Mouse (Mus musculus): ENCODE measurements at regions not wholly inside any gene's neighbourhood (a gene's known extent, or its start where the extent isn't known, plus 50 kb on each side); places are given as distances from the start of the nearest gene placed in this dataset.
A peak's percentile ranks its signal among the peaks of the same experiment; 100 is the strongest.

DNA sequence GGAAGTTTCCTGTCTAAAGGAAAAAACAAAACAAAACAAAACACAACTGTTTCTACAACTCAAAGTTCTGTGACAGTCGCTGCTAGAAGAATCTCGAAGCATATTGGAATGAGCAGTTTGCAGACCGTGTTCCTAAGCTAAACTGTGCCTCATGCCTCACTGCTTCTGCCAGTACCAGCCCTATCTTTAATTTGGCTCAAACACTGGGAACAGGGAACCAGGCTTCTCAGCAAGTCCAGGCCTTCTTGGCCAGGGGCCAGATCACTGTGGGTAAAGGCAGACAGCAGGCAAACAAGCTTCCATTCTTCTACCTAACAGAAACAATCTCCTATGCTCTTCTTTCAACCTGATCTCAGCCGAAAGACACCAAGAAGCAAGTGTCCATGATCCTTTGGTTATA is 56.5 kb downstream of the Tmsb4x start:
- peak in 1 of 2 experiments; percentile 18 for DNase-seq (ENCODE audit: low spot score in 2 of 2)
- intact Hi-C loops (cut with DNase I), result no loop called here

DNA sequence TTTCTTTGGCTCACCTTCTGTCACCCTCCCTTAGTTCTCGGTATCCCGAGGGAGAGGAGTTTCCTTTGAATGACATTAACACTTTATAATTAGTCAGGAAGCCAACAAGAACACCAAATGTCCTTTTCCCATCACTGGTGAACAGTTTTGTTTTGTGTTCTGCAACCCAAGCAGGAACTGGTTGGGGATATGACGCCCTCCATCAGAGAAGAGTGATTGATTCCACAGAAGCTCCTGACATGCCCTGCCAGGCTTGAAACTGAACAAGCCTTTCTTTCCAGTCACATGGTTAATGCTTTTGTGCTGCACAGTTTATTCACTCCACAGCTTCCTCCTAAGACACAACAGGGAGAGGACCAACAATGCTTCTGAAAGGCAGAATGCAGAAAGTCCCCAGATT is 57.8 kb downstream of the Tmsb4x start:
- DNase-seq (ENCODE audit: low spot score in 2 of 2), result no peak
- intact Hi-C loops (cut with DNase I), result no loop called here

DNA sequence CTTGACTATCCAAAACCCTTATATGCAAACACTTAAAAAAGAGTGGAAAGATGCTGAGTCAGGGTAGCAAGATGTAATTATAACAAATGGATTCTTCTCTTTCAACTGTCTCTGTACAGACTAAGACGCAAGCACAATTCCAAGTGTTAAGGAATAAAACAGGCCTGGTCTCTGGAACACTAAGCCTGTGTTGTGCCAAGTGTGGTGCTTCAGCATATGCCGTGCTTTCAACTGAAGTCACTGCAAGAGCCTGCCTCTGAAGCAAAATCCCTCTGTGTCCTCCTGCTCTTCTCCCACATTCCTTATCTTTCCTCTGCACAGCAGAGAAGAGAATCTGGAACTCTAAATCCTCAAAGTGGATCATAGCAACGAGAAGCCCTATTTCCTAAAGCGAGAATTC is 59.7 kb downstream of the Tmsb4x start:
- DNase-seq (ENCODE audit: low spot score in 2 of 2), result no peak
- intact Hi-C loops (cut with DNase I), result no loop called here

DNA sequence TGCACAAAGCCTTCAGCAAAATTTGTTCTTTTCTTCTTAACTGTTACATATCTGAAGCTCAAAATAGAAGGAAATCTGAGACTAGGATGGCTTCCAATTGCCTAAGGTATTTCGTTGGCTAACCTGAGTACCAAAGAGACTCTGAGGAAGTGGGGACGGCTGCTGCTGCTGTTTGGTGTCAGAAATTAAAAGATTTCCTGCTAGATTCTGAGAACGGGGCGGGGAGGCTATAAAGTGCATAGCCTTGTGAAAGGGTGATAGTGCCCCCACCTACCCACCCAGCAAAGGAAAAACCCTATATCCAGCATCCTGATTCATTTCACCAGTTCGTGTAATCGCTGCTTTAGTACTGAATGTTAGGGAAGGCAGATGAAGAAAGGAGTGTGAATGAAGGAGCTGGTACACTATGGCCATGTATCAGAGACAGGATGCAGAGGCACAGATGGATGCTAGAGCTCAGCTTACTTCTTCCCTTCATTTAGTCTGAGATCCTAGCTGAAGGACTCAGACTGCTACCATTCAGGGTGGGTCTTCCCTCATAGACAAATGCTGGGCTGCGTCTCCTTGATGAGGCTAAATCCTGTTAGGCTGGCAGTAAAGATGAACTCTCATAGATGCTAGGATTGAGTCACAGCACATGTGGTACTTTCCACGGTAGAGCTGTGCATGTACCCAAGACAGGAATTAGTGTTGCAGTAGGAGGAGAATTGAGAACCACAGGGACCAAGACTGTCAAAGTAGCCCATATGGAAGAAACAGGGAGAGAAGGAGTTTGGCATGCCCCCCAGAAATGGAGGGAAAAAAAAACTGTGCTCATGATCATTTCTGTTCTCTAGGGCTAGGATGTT is 62.4 kb downstream of the Tmsb4x start:
- peak; percentile 19 to 23 for DNase-seq (ENCODE audit: low spot score in 2 of 2)
- intact Hi-C loops (cut with DNase I), result no loop called here

DNA sequence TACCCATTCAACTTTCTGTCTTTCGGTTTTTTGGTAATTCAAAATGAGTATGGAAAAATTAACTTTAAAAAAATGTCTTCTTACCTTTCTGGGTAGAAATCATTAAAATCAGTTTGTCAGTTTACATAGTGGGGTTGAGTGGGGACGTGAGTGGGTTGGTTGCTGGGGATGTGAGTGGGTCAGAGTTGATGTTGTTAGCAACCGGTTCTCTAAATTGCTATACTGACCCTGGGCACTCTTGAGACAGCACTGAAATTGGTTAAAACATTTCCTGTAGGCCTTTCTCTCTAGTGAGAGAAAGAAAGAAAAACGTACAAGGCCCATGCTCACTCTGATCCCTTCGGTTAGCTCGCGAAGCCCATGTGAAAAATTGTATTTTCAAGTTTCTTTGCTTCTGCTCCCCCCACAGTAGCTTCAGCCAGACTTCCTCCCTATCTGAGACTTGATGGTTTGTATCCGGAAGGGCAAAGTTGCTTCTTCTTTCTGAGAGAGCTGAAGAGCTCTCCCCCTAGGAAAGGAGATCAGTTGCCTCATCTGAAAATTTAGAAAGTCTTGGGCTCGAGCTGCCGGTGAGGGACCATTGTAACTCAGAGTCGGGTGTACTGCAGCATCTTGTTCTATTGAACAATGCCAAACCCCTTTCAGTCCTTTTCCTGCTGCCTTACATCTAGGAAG is 63.5 kb downstream of the Tmsb4x start:
- no peak for DNase-seq (ENCODE audit: low spot score in 2 of 2)
- intact Hi-C loops (cut with DNase I), result no loop called here

DNA sequence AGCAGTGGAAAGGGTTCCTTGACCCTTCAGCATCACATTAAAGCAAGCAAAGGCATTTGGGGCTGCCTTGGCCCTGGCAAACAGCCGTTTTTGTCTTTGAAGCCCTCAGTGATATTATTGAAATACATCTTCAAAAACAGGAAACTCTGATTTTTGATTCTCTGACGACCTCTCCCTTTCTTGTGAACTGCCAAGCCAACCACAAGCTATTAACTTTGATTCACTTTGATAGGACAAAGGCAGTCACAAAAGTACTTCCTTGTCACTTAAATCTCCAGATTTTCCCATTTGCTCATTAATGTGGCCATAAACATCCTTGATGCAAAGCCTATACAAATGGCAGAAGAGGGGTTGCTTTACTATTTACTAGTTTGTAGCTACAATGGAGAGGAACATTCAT is 70.0 kb downstream of the Tmsb4x start:
- DNase-seq (ENCODE audit: low spot score in 2 of 2), result no peak
- intact Hi-C loops (cut with DNase I), result no loop called here

DNA sequence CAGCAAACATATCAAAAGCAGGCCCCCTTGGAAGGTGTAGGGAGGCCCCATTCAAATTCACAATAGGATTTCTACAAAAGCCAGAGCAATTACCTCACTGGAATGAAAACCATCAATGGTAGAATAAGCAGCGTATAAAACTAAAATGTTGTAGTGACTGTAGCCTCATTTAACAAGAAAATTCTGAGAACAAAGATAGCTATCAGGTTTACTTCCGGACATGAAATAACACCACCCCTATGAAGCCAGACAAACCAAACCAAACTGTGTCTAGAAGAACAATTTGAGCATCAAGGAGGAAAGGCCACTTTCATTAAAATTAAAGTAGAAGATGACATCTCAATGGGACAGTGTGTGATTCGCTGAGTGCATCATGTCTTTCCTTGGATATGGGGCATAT is 74.9 kb downstream of the Tmsb4x start:
- intact Hi-C loops (cut with DNase I), result no loop called here
- DNase-seq (ENCODE audit: low spot score in 2 of 2), result no peak

DNA sequence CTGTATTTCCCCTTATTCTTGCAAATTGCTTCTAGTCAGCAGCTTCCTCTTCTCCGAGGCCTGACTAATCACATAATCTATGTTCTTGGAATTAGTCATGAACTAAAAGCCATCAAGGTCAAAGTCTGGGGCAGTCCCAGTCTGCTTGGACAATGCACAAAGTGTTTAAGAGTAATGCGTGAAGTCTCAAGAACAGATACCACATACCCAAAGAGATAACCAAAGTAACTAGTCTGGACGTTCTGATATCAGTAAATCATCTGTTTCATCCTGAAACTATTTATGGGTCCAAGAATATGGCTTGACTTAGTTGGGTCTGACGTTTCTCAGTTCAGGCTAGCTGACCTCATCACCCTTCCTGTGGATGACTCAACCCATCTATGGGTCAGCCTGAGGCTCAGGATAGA is 76.1 kb downstream of the Tmsb4x start:
- no peak for DNase-seq (ENCODE audit: low spot score in 2 of 2)
- intact Hi-C loops (cut with DNase I), result no loop called here

DNA sequence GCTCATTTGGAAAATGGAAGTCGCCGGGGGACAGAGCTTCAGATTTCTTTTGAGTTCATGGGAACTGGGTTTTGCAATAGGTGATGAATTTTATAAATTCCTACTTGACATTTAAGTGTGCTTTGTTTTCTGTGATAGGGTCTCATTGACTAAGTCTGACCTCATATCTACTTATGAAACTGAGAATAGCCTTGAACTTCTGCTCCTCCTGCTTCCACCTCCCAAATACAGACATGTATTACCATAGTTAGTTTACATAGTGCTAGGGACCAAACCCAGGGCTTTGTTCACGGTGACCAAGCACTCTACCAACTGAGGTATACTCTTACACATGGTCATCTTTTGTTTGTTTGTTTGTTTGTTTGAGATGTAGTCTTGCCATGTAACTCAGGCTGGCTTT is 77.8 kb downstream of the Tmsb4x start:
- DNase-seq (ENCODE audit: low spot score in 2 of 2), result no peak
- intact Hi-C loops (cut with DNase I), result no loop called here

DNA sequence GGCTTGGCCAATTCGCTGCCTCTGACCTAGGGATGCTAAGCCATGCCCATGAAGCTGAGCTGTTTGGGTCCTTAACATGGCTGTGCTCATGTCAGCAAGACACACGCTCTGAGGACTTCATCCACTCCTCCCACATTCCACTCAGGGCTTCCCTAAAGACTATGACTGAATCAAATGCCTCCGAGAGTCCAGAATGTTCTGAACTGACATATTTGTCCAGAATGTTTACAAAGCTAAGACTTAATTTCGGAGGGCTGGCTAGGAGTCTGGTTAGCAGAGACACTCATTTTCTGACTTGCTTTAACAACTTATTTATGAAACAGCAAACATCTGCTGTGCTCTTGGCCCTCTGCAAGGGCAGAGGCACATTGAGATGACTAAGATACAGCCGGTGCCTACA is 78.5 kb downstream of the Tmsb4x start:
- intact Hi-C loops (cut with DNase I), result no loop called here
- DNase-seq (ENCODE audit: low spot score in 2 of 2), result no peak

DNA sequence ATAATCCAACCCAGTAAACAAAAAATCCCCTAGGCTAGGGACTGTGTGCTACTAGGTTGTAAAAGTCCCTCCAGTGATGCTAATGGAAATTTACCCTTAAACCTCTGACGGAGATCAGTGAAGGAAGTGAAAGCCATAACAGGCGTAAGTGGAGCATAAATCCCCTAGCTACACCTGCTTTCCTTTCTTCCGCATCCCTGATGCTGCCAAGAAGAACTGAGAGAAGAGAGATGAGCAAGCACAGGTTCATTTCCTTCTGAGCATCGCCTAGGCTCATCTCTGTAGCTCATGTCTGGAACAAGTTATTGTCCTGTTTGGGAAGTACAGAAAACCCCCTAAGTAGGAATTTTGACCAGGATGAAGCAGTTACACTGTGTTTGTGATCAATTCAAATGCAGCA is 89.8 kb downstream of the Tmsb4x start:
- intact Hi-C loops (cut with DNase I), result no loop called here
- DNase-seq (ENCODE audit: low spot score in 2 of 2), result no peak

DNA sequence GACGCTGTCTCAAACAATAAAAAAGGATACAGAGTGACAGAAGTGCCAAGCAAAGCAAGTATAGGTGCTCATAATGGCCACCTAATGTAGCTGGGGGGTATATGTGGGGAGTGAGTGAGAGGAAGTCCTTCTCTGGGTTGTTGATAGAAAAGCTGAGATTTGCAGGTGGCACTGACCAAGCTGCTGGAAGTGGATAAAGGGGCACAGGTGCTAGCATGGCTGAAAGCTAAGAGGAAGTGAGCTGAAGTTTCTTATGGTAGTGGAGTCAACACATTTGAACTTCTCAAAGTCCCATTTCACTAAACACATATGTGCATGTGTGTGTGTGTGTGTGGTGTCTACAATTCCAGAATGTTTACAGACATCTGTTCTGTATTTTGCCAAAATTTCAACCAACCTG is 94.0 kb downstream of the Tmsb4x start:
- intact Hi-C loops (cut with DNase I), result no loop called here
- no peak for DNase-seq (ENCODE audit: low spot score in 2 of 2)

DNA sequence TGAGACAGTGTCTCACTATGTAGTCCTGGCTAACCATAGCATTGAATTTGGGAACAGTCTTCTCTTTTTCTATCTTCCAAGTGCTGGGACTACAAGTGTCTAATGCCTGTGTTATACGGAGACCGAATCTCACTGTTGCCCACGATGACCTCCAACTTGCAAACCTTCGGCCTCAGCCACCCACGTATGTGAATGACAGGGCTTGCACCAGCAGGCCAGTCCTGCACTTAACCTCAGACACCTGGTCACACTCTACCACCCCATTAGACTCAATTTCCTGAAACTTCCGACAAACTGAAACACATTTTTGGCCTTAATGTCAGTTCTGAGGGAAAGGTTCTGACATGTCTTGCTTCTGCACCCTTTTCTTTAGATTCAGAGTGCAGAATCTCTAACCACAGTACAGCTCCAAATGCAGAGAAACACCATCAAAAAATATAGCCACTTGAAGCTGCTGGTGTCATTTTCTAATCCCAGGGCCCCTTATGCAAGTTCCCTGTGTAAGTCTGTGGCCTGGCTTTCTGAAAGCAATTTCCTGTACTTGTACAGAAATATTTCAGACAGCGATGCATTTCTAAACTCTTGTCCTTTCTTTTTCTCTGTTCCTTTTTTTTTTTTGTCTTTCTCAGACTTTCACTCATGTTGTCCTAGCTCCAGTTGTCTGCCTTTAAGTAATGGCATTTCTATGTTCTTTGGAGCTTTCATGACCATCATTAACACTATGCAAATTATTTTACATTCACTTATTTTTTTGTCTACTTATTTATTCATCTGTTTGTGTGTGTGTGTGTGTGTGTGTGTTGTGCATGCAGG is 97.8 kb downstream of the Tmsb4x start:
- intact Hi-C loops (cut with DNase I), result no loop called here
- DNase-seq (ENCODE audit: low spot score in 2 of 2), result no peak

DNA sequence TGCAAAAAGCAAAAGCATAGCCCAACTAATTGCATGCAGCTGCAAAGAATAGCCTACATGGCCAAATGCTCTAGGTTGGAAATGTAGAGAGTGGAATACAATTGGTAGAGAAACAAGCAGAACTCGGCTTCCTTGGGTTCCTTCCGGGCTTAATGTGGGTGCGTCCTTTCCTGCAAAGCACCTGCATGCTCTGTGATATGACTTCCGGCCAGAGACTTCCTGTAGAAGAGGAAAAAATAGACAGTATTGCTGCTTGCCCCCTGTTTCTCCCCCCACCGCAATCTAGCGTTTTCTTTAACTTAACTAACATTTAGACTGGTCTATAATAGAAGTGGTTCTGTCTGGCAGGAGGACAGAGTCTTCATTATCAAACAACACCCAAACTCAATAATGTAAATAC is 100.8 kb downstream of the Tmsb4x start:
- intact Hi-C loops (cut with DNase I), result loop anchor here (5.0 kb wide), 1 partner anchor 99 kb away; the partner anchor contains the start of gene Tmsb4x
- DNase-seq (ENCODE audit: low spot score in 2 of 2), result no peak

DNA sequence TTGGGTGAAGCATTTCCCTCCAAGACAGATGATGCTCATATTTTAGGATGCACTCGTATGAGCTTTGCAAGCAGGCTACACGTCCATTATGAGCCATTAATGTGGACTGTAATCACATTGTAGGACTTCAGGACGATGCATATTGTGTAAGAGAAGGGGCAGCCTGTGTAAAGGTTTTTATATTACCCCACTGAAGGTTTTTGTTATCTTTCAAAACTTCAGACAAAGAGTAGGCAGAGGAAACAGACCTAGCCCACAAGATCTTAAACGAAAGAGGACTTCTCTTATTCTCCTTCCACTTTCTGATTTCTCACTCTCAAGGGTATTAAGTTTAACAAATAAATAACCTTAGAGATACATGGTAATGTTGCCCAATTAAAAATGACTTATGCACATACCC is 101.6 kb downstream of the Tmsb4x start:
- no peak for DNase-seq (ENCODE audit: low spot score in 2 of 2)
- intact Hi-C loops (cut with DNase I), result loop anchor here (5.0 kb wide), 1 partner anchor 100 kb away; the partner anchor contains the start of gene Tmsb4x

DNA sequence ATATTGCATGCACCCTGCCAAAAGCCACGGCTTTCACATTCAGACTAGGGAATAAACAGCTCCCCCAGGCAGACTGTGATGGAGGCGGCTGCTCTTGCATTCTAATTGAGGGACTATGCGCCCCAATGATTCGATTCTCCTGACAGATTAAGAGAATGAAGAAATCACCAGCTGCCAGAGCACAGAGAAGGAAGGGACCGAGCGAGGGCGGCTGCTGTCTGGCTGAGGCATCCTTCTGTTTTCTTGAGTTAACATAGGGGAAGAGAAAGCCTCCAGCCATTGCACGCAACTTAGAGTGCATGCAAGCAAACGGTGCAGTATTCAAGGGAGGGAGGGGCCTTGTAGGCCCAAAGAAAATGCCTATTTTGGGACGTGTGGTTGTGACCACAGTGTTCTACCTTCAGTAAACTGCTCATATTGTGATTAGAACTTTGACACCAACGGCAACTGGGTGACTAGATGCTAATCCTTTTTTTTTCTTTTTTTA is 103.1 kb downstream of the Tmsb4x start:
- DNase-seq (ENCODE audit: low spot score in 2 of 2), result peak in 1 of 2 experiments; percentile 7
- intact Hi-C loops (cut with DNase I), result loop anchor here (5.0 kb wide), 1 partner anchor 101 kb away; the partner anchor contains the start of gene Tmsb4x

DNA sequence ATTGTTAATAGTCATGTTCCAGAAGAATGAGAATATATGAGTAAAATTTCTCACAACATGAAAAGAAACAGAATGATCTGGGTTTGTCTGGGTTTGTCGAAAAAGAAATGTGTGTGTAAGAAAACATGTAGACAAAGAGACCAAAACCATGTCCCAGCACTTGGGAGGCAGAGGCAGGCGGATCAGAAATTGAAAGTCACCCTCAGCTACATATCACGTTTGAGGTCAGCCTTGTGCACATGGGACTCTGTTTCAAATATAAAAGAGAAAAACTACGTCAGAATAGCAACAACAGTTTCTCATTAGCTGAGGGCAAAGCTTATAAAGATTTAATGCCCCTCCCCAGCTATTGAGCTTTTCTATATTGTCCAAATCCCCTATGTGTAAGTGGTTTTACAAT is 103.8 kb downstream of the Tmsb4x start:
- intact Hi-C loops (cut with DNase I), result loop anchor here (5.0 kb wide), 1 partner anchor 102 kb away; the partner anchor contains the start of gene Tmsb4x
- no peak for DNase-seq (ENCODE audit: low spot score in 2 of 2)

DNA sequence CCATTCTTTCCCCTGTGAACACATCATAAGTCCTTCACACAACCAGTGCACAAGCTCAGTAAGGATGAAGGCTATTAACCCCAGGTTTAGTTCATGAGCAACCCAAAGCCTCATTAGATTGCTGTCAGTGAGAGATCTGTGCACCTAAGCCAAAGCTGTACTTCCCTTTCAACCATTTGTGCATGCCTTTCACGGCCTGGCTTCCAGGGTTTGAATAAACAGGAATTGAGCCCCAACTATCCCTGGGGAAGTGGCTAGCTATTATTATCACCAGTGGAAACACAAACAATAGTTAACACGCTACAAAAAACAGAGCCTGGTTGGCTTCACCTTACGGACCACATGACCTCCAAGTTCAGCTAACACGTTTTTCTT is 104.9 kb downstream of the Tmsb4x start:
- intact Hi-C loops (cut with DNase I), result no loop called here
- no peak for DNase-seq (ENCODE audit: low spot score in 2 of 2)

DNA sequence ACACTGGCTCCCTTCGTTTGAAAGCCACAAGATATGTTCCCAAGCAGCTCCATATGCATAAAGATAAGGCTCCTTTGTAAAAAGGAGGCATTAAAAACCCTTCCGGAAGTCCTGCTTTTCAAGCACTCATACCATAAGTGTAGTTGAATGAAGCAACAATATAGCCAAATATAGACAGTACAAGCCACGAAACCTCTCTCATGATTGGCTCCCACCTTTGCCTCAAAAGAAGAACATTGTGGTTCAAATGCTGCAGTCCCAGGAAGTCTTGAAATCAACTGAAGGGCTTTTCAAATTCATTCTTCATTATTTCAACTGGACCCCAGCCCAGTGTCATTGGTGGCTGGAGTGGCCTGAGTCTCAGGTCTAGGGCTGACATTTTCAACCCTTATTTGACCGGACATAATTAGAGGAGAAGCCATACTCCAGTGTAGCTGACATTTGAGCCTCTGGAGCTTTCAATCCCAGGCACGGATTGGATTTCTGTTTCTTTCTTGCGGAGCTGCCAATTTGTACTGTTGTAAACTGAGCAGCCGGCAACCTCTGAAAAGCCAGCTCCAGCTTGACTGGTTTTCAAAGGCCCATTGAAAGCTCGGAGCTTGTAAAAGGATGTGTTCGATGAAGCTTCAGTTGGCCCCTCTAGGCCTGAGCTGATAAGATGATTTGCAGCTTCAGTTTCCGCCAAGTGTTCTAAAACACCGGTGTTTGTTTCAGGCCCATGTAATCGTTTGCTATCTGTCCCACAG is 105.4 kb downstream of the Tmsb4x start:
- intact Hi-C loops (cut with DNase I), result no loop called here
- DNase-seq (ENCODE audit: low spot score in 2 of 2), result no peak

All from left cerebral cortex, postnatal 36 days (tissue).